Mouse (Mus musculus): ENCODE data around the gene Edrf1. TPM values are rescaled to one million over a fixed set of nuclear protein-coding genes. Genes with fewer than 3 reads are reported as not detected.

The Edrf1 gene
- polyA plus RNA-seq, 1 experiment from 2014 or later, result 9.7 TPM

- Histone ChIP-seq H3K9me3 (replicated peaks; ENCODE audit: control insufficient read depth, low read length) (no peaks in the 10 kb centered on the region), H3K9ac (ENCODE audit: low read depth, low read length) (peak overlapping the region; percentile 71), H3K27ac (ENCODE audit: low read length) (peak overlapping the region; percentile 86), H3K4me2 (ENCODE audit: low read depth, low read length) (peak overlapping the region; percentile 99), H3K27me3 (ENCODE audit: control insufficient read depth, insufficient read depth, low read depth, low read length) (no peaks in the 10 kb centered on the region), H3K4me1 (ENCODE audit: control insufficient read depth, low read depth, low read length) (peaks cover 12% of the 10 kb centered on the region), H3K36me3 (ENCODE audit: control insufficient read depth, insufficient read depth) (peaks cover 8% of the 10 kb centered on the region), H3K4me3 (ENCODE audit: low read depth, low read length) (peak overlapping the region; percentile 83)
- no peak for ATAC-seq (ENCODE audit: low read depth)
- whole genome bisulfite sequencing (ENCODE audit: insufficient replicate concordance), result 2% methylated on average over 21 of the region's 21 CpGs
Observed at GRCm38 (mm10) chr7:133636738-133637352, 498 bp upstream of the Edrf1 start.

DNA sequence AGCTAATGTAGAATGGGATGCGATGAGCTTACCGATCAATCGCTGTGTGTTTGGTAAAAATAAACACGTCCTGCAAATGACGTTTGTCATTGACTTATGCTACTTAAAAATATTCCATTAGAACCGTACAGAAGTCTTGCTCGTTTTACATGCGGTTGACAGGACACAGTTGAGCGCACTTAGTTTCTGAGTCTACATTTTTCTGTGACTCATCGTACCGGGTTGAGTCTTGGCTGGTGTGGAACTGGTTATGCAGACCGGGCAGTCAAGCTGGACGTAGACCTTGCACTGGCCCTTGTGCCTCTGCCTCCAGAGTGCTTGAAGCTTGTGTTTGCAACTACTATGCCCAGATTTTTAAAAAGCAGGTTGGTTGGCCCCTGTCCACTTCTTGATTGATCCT lies 963 bp downstream of the Edrf1 start:
- peaks cover 12% of the 10 kb centered on the region for H3K4me1 ChIP-seq (ENCODE audit: control insufficient read depth, low read depth, low read length)
- peak overlapping the region; percentile 87 for H3K27ac ChIP-seq (ENCODE audit: low read length)
- 5% methylated on average over 13 of the region's 13 CpGs for WGBS (ENCODE audit: insufficient replicate concordance)

GRCm38 (mm10) chr7:133638821-133639220 lies 1.5 kb downstream of the Edrf1 start:
- Histone ChIP-seq H3K4me3 (ENCODE audit: low read depth, low read length) (peak overlapping the region; percentile 83), H3K4me1 (ENCODE audit: control insufficient read depth, low read depth, low read length) (peaks cover 12% of the 10 kb centered on the region), H3K27ac (ENCODE audit: low read length) (no peak overlapping the region), H3K9ac (ENCODE audit: low read depth, low read length) (peak overlapping the region; percentile 92), H3K36me3 (ENCODE audit: control insufficient read depth, insufficient read depth) (peaks cover 22% of the 10 kb centered on the region), H3K9me3 (replicated peaks; ENCODE audit: control insufficient read depth, low read length) (no peaks in the 10 kb centered on the region), H3K4me2 (ENCODE audit: low read depth, low read length) (peak overlapping the region; percentile 99), H3K27me3 (ENCODE audit: control insufficient read depth, insufficient read depth, low read depth, low read length) (no peaks in the 10 kb centered on the region)
- 87% methylated on average over 13 of the region's 13 CpGs for WGBS (ENCODE audit: insufficient replicate concordance)
- ATAC-seq (ENCODE audit: low read depth), result no peak

More for the DNA sequence above, 963 bp downstream of the Edrf1 start:
- Histone ChIP-seq H3K36me3 (ENCODE audit: control insufficient read depth, insufficient read depth) (peaks cover 18% of the 10 kb centered on the region), H3K4me3 (ENCODE audit: low read depth, low read length) (peak overlapping the region; percentile 83), H3K4me2 (ENCODE audit: low read depth, low read length) (peak overlapping the region; percentile 99), H3K27me3 (ENCODE audit: control insufficient read depth, insufficient read depth, low read depth, low read length) (no peaks in the 10 kb centered on the region), H3K9me3 (replicated peaks; ENCODE audit: control insufficient read depth, low read length) (no peaks in the 10 kb centered on the region), H3K9ac (ENCODE audit: low read depth, low read length) (peak overlapping the region; percentile 92)
- no peak for ATAC-seq (ENCODE audit: low read depth)

GRCm38 (mm10) chr7:133645716-133646115 lies 8.4 kb downstream of the Edrf1 start:
- no peak overlapping the region for H3K27ac ChIP-seq (ENCODE audit: low read length)
- WGBS (ENCODE audit: insufficient replicate concordance), result 77% methylated on average over 6 of the region's 6 CpGs
- no peaks in the 10 kb centered on the region for H3K27me3 ChIP-seq (ENCODE audit: control insufficient read depth, insufficient read depth, low read depth, low read length)
- no peak overlapping the region for H3K4me3 ChIP-seq (ENCODE audit: low read depth, low read length)
- no peak for ATAC-seq (ENCODE audit: low read depth)
- no peaks in the 10 kb centered on the region for H3K9me3 ChIP-seq (replicated peaks; ENCODE audit: control insufficient read depth, low read length)
- peaks cover 55% of the 10 kb centered on the region for H3K36me3 ChIP-seq (ENCODE audit: control insufficient read depth, insufficient read depth)
- H3K9ac ChIP-seq (ENCODE audit: low read depth, low read length), result no peak overlapping the region
- H3K4me2 ChIP-seq (ENCODE audit: low read depth, low read length), result no peak overlapping the region
- H3K4me1 ChIP-seq (ENCODE audit: control insufficient read depth, low read depth, low read length), result no peaks in the 10 kb centered on the region

- Histone ChIP-seq H3K9ac (ENCODE audit: low read depth, low read length) (no peak overlapping the region), H3K27me3 (ENCODE audit: control insufficient read depth, insufficient read depth, low read depth, low read length) (no peaks in the 10 kb centered on the region), H3K4me3 (ENCODE audit: low read depth, low read length) (no peak overlapping the region), H3K4me1 (ENCODE audit: control insufficient read depth, low read depth, low read length) (no peaks in the 10 kb centered on the region), H3K9me3 (replicated peaks; ENCODE audit: control insufficient read depth, low read length) (no peaks in the 10 kb centered on the region), H3K36me3 (ENCODE audit: control insufficient read depth, insufficient read depth) (peaks cover 69% of the 10 kb centered on the region), H3K4me2 (ENCODE audit: low read depth, low read length) (no peak overlapping the region), H3K27ac (ENCODE audit: low read length) (no peak overlapping the region)
- 90% methylated on average over 1 of the region's 1 CpGs for WGBS (ENCODE audit: insufficient replicate concordance)
- no peak for ATAC-seq (ENCODE audit: low read depth)
Observed at GRCm38 (mm10) chr7:133662467-133662866, 25.1 kb downstream of the Edrf1 start.

DNA sequence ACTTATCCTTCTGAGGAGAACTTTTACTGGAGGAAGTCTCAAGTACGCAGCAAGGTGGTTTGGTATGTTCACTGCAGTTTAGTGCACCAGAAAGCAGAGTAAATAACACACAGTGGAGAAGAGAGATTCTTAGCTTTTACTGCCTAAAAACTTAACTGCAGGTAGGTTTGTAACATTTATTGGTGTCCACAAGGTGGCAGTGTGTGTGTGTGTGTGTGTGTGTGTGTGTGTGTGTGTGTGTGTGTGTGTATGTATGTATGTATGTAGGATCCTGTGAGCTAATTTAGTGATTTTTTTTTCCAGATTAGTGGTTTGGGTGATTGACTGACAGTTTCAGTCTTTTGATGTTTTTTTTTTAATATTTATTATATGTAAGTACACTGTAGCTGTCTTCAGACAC lies 31.7 kb downstream of the Edrf1 start:
- Histone ChIP-seq H3K27me3 (ENCODE audit: control insufficient read depth, insufficient read depth, low read depth, low read length) (no peaks in the 10 kb centered on the region), H3K36me3 (ENCODE audit: control insufficient read depth, insufficient read depth) (peaks cover 36% of the 10 kb centered on the region), H3K4me2 (ENCODE audit: low read depth, low read length) (no peak overlapping the region), H3K9me3 (replicated peaks; ENCODE audit: control insufficient read depth, low read length) (no peaks in the 10 kb centered on the region), H3K27ac (ENCODE audit: low read length) (no peak overlapping the region), H3K9ac (ENCODE audit: low read depth, low read length) (no peak overlapping the region), H3K4me1 (ENCODE audit: control insufficient read depth, low read depth, low read length) (no peaks in the 10 kb centered on the region), H3K4me3 (ENCODE audit: low read depth, low read length) (no peak overlapping the region)
- ATAC-seq (ENCODE audit: low read depth), result no peak
- WGBS (ENCODE audit: insufficient replicate concordance), result 69% methylated on average over 1 of the region's 1 CpGs

DNA sequence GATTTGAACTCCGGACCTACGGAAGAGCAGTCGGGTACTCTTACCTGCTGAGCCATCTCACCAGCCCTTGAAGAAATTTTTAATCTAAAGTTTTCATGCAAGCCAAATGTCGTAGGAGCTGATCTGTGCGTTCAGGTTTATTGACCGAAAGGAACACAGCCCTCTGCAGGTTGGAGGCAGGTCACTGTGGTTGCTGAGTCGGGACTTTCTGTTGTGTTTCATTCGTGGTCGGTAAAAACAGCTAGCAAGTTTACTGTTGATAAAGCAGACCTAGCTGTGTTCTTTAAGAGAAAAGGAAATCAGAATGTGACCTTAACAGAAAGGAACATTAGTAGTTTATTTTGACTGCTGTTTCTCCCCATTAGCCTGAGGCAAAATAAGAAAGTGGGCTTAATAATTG lies 32.6 kb downstream of the Edrf1 start:
- ATAC-seq (ENCODE audit: low read depth), result no peak
- Histone ChIP-seq H3K36me3 (ENCODE audit: control insufficient read depth, insufficient read depth) (peaks cover 33% of the 10 kb centered on the region), H3K27ac (ENCODE audit: low read length) (no peak overlapping the region), H3K9ac (ENCODE audit: low read depth, low read length) (no peak overlapping the region), H3K4me1 (ENCODE audit: control insufficient read depth, low read depth, low read length) (no peaks in the 10 kb centered on the region), H3K4me2 (ENCODE audit: low read depth, low read length) (no peak overlapping the region), H3K27me3 (ENCODE audit: control insufficient read depth, insufficient read depth, low read depth, low read length) (no peaks in the 10 kb centered on the region), H3K4me3 (ENCODE audit: low read depth, low read length) (no peak overlapping the region), H3K9me3 (replicated peaks; ENCODE audit: control insufficient read depth, low read length) (no peaks in the 10 kb centered on the region)
- 77% methylated on average over 9 of the region's 9 CpGs for WGBS (ENCODE audit: insufficient replicate concordance)

- H3K9me3 ChIP-seq (replicated peaks; ENCODE audit: control insufficient read depth, low read length), result no peaks in the 10 kb centered on the region
Observed at GRCm38 (mm10) chr7:133670846-133671245, 33.5 kb downstream of the Edrf1 start.

GRCm38 (mm10) chr7:133676002-133676401 lies 38.7 kb downstream of the Edrf1 start:
- Histone ChIP-seq H3K27ac (ENCODE audit: low read length) (no peak overlapping the region), H3K9me3 (replicated peaks; ENCODE audit: control insufficient read depth, low read length) (no peaks in the 10 kb centered on the region), H3K4me1 (ENCODE audit: control insufficient read depth, low read depth, low read length) (no peaks in the 10 kb centered on the region), H3K36me3 (ENCODE audit: control insufficient read depth, insufficient read depth) (peaks cover 15% of the 10 kb centered on the region), H3K4me3 (ENCODE audit: low read depth, low read length) (no peak overlapping the region), H3K4me2 (ENCODE audit: low read depth, low read length) (no peak overlapping the region), H3K27me3 (ENCODE audit: control insufficient read depth, insufficient read depth, low read depth, low read length) (no peaks in the 10 kb centered on the region), H3K9ac (ENCODE audit: low read depth, low read length) (no peak overlapping the region)
- 59% methylated on average over 9 of the region's 9 CpGs for WGBS (ENCODE audit: insufficient replicate concordance)
- ATAC-seq (ENCODE audit: low read depth), result no peak

More at GRCm38 (mm10) chr7:133670846-133671245, 33.5 kb downstream of the Edrf1 start:
- no peak overlapping the region for H3K4me3 ChIP-seq (ENCODE audit: low read depth, low read length)
- no peaks in the 10 kb centered on the region for H3K4me1 ChIP-seq (ENCODE audit: control insufficient read depth, low read depth, low read length)
- peak; percentile 39; the same call in 1 of the 2 replicates for ATAC-seq (ENCODE audit: low read depth)
- no peak overlapping the region for H3K9ac ChIP-seq (ENCODE audit: low read depth, low read length)
- no peaks in the 10 kb centered on the region for H3K27me3 ChIP-seq (ENCODE audit: control insufficient read depth, insufficient read depth, low read depth, low read length)
- peaks cover 33% of the 10 kb centered on the region for H3K36me3 ChIP-seq (ENCODE audit: control insufficient read depth, insufficient read depth)
- 34% methylated on average over 3 of the region's 3 CpGs for WGBS (ENCODE audit: insufficient replicate concordance)
- no peak overlapping the region for H3K27ac ChIP-seq (ENCODE audit: low read length)
- H3K4me2 ChIP-seq (ENCODE audit: low read depth, low read length), result no peak overlapping the region

All from liver, embryonic 16.5 days (tissue).